Mouse (Mus musculus): ENCODE measurements around the gene Gpr12.
"Not testable (repeated sequence)": the region's sequence is repeated elsewhere in the genome, so short reads cannot be mapped to it uniquely, and the experiment has no call there.

The Gpr12 gene

GRCm38 (mm10) chr5:146584478-146585306, at the start of gene Gpr12:
Gene Gpr12 (minus strand): TSS chr5:146585239.
- peak; percentile 8 for DNase-seq

GRCm38 (mm10) chr5:146631602-146632001, 46.6 kb upstream of the Gpr12 start:
- DNase-seq, result no peak

GRCm38 (mm10) chr5:146630961-146631360, 45.9 kb upstream of the Gpr12 start:
- no peak for DNase-seq

GRCm38 (mm10) chr5:146629636-146630035, 44.6 kb upstream of the Gpr12 start:
- DNase-seq, result peak; percentile 41

- DNase-seq, result no peak
Measured at GRCm38 (mm10) chr5:146628804-146629203, 43.8 kb upstream of the Gpr12 start.

- DNase-seq, result no peak
Measured at GRCm38 (mm10) chr5:146627901-146628300, 42.9 kb upstream of the Gpr12 start.

- no peak for DNase-seq
Measured at GRCm38 (mm10) chr5:146625635-146626311, 40.7 kb upstream of the Gpr12 start.

GRCm38 (mm10) chr5:146611830-146612229, 26.8 kb upstream of the Gpr12 start:
- DNase-seq, result no peak

GRCm38 (mm10) chr5:146611009-146611408, 26.0 kb upstream of the Gpr12 start:
- DNase-seq, result no peak

GRCm38 (mm10) chr5:146609646-146610045, 24.6 kb upstream of the Gpr12 start:
- no peak for DNase-seq

GRCm38 (mm10) chr5:146607816-146608215, 22.8 kb upstream of the Gpr12 start:
- DNase-seq, result no peak

- no peak for DNase-seq
Measured at GRCm38 (mm10) chr5:146606895-146607294, 21.9 kb upstream of the Gpr12 start.

GRCm38 (mm10) chr5:146606221-146606620, 21.2 kb upstream of the Gpr12 start:
- DNase-seq, result no peak

GRCm38 (mm10) chr5:146599970-146600369, 14.9 kb upstream of the Gpr12 start:
- DNase-seq, result no peak

- DNase-seq, result not testable (repeated sequence)
Measured at GRCm38 (mm10) chr5:146599216-146599615, 14.2 kb upstream of the Gpr12 start.

GRCm38 (mm10) chr5:146598215-146599119, 13.4 kb upstream of the Gpr12 start:
- no peak for DNase-seq

- no peak for DNase-seq
Measured at GRCm38 (mm10) chr5:146597503-146597874, 12.4 kb upstream of the Gpr12 start.

- no peak for DNase-seq
Measured at GRCm38 (mm10) chr5:146596612-146597502, 11.8 kb upstream of the Gpr12 start.

GRCm38 (mm10) chr5:146592580-146592979, 7.5 kb upstream of the Gpr12 start:
- no peak for DNase-seq

- DNase-seq, result no peak
Measured at GRCm38 (mm10) chr5:146591636-146592035, 6.6 kb upstream of the Gpr12 start.

- DNase-seq, result no peak
Measured at GRCm38 (mm10) chr5:146590987-146591386, 5.9 kb upstream of the Gpr12 start.
